Mouse (Mus musculus): ENCODE measurements around the gene Tceal8. TPM values are rescaled to one million over a fixed set of nuclear protein-coding genes. Genes with fewer than 3 reads are reported as not detected.

The Tceal8 gene
- total RNA-seq, 2 experiments from 2014 or later: 41.2 to 52.0 TPM

GRCm38 (mm10) chrX:136135559-136135958, 36.6 kb downstream of the Tceal8 start:
- no peak for DNase-seq
- intact Hi-C loops (cut with DNase I): no loop called here

DNA sequence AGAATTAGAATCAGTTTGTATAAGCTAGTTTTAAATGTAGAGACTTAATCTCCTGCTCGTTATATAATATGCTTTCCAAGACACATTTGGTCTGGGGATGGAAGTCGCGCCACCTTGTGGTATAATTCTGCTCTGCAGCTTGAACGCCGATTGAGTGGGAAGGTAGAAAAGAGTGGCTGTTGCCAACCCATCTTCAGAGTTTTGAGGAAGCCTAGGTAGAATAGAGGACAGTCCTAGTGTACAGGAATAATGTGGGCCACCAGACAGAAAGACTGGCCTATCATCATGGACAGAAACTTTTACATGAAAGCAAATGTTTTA, 44.4 kb downstream of the Tceal8 start:
- peak; percentile 45 for DNase-seq
- intact Hi-C loops (cut with DNase I): no loop called here

DNA sequence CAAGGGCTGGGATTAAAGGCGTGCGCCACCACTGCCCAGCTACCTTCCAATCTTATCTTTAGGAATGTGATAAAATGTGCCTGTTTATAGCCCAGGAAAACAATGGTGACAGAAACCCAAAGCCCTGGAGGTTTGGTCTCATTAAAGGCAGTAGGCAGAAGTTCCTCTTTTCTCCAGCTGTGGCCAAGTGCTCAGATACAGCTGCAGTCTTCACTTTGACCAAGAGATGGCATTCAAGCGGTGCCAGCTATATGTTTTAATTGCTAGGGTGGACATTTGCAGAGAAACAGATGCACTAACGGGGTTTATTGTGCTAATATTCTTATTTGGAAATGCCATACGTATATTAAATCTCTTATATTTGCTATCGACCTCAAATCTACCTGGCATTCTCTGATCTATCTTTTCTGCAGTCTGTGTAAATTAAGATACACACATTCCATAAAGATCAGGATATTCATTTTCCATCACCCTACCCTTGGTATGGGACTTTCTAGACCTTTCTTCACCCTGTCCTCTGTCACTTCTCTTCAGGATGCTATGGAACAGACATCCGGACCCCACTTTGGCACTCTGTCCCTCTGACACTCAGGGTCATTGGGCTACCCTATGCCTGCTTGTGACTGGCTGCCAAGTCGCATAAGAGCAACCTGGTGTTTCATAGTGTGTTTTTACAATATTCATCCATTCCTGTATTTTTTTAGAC, 45.0 kb downstream of the Tceal8 start:
- intact Hi-C loops (cut with DNase I): no loop called here
- no peak for DNase-seq

Small RNA genes lying within 50 kb of the gene (microRNA-seq; reads per million reads assigned to microRNA genes)
- gene Mir6383: not detected

Other genes with a start within 250 kb of the Tceal8 start
- gene Arxes2, start 178.5 kb downstream of the Tceal8 start, total RNA-seq (2021): 100 to 1,000 TPM in 1 of 2 experiments, 10 to 100 TPM in 1; 84.8 to 108 TPM
- gene Arxes1, start 139.0 kb downstream of the Tceal8 start, total RNA-seq (2021): 10 to 100 TPM; 85.5 to 86.7 TPM
- 100 to 1,000 TPM; 345 to 394 TPM for gene Bex2, start 104.1 kb downstream of the Tceal8 start, total RNA-seq (2021)
- under 1 TPM in 1 of 2 experiments, not detected in 1; 0.12 TPM for gene Nxf3, start 87.1 kb downstream of the Tceal8 start, total RNA-seq (2021)
- 10 to 100 TPM; 92.2 to 92.6 TPM for gene Bex4, start 33.3 kb downstream of the Tceal8 start, total RNA-seq (2021)
- 10 to 100 TPM; 59.5 to 65.6 TPM for gene Tceal5, start 31.5 kb upstream of the Tceal8 start, total RNA-seq (2021)
- 1 to 10 TPM; 5.8 to 7.0 TPM for gene Tceal7, start 42.4 kb upstream of the Tceal8 start, total RNA-seq (2021)
- gene Bex1, start 43.2 kb upstream of the Tceal8 start, total RNA-seq (2021): 100 to 1,000 TPM; 195 to 200 TPM
- 100 to 1,000 TPM; 129 to 130 TPM for gene Tceal9, start 72.7 kb upstream of the Tceal8 start, total RNA-seq (2021)
- 100 to 1,000 TPM; 315 to 358 TPM for gene Bex3, start 97.9 kb upstream of the Tceal8 start, total RNA-seq (2021)

Data from left cerebral cortex, postnatal 4 days (tissue).